Mouse (Mus musculus) yolk sac, embryonic 10.5 days (tissue): Measurements from ENCODE around the gene Cadps2.
A peak's percentile ranks its signal among the peaks of the same experiment; 100 is the strongest.

Source experiments
- DNase-seq: peaks from one replicate; pipeline ENCODE4 v3.0.0-alpha.2; 2017; ENCODE audit warnings: low spot score

The Cadps2 gene

GRCm38 (mm10) chr6:23839009-23839811 lies at the start of gene Cadps2:
Gene Cadps2 (minus strand): TSS chr6:23839421.
- peak; percentile 30 for DNase-seq

DNA sequence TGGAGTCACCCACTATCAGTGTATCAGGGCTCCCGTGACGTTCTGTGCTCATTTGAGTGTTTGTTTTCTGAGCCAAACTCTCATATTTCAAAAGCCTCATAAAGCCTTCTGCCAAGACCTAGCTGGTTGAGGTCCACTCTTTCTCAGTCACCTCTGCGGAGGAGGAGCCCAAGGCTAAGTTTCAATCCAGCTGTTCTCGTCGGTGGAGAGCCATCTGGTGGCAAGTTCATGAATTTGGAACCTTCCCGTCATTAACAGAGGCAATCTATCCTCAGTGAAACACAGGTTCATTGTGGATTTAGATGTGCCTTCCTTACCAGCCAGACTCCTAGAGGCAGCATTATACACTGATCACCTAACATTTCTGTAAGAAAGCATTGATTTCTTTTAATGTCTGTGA lies 47.2 kb upstream of the Cadps2 start:
- no peak for DNase-seq

GRCm38 (mm10) chr6:23876765-23877408 lies 37.7 kb upstream of the Cadps2 start:
- DNase-seq = no peak

GRCm38 (mm10) chr6:23876363-23876762 lies 37.1 kb upstream of the Cadps2 start:
- no peak for DNase-seq

DNA sequence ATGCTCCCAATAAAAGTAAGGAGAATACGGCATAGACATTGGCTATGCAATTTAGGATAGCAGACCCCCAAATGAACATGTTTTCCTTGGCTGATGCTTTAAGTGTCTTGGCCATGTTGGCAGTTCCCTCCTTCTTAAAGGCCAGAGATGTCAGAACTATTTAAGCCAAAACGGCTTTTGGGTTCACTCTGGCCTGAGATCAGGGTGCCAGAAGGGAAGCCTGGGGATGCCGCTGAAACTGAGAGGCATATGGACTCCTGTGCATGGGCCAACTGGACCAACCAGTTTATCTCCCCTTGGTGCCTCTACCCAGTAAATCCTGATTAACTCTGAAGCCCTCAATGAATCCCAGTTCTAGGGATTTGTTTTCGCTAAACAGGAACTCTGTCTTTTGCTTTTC lies 34.6 kb upstream of the Cadps2 start:
- no peak for DNase-seq

- no peak for DNase-seq
Measured at GRCm38 (mm10) chr6:23873231-23873630, 34.0 kb upstream of the Cadps2 start.

DNA sequence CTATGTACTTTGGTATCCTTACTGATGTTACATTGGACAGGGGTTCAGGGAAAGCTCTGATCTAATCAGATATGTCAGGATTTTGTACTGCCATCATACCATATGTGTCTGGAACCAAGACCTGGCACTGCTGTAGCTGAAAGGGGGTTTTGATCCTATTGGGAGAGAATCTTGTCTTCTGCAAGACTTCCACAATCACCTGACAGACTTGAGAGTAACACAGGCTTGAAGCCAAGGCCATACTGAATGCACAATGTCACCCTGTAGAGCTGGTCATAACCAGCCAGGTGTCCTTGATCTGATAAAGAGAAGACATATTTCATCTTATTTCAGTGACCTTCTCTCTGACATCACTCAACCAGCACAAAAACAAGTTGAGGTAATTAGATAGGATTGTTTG lies 30.8 kb upstream of the Cadps2 start:
- no peak for DNase-seq

DNA sequence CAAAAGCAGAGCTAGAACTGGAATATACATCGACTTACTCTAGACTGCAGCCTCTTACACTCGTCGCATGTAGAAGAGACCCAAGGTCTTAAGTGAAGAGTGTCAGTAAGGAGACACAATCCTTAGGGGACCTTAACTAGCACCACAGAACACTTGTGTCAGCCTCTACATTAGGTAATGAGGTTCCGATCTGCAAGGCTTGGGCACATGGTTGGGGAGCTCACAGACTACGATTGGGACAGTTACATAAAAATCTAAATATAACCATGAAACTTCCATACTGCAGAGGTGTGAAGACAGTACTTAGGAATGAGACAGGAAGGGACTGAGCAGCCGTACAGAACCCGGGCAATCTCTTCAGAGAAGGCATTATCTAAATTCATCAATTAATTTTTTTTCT lies 27.1 kb upstream of the Cadps2 start:
- DNase-seq = no peak

GRCm38 (mm10) chr6:23853464-23853863 lies 14.2 kb upstream of the Cadps2 start:
- no peak for DNase-seq

GRCm38 (mm10) chr6:23840001-23840400 lies 780 bp upstream of the Cadps2 start:
- DNase-seq = peak; percentile 4

GRCm38 (mm10) chr6:23838401-23839008 lies 716 bp downstream of the Cadps2 start:
- DNase-seq = no peak

- no peak for DNase-seq
Measured at GRCm38 (mm10) chr6:23837631-23838030, 1.6 kb downstream of the Cadps2 start.

DNA sequence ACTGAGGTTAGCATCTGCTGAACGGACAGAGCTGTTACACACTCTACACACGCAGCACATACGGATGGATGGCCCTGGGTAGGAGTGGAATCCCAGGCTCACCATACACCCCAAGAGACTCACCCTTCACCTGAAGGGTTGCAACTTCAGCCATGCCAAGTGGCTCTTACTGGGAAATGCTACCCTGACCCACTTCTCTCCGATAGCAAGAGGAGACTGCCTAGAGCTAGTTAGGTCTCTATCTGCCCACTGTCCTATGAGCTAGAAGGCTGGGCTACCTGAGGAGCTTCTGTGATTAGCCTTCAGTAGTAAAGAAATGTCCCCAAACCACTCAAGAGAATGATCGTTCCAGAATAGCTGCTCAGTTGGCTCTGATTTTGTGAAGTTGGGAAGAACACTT lies 2.1 kb downstream of the Cadps2 start:
- DNase-seq = no peak

- no peak for DNase-seq
Measured at GRCm38 (mm10) chr6:23836694-23837093, 2.5 kb downstream of the Cadps2 start.

GRCm38 (mm10) chr6:23835552-23835951 lies 3.7 kb downstream of the Cadps2 start:
- no peak for DNase-seq

GRCm38 (mm10) chr6:23830741-23831140 lies 8.5 kb downstream of the Cadps2 start:
- DNase-seq = no peak

GRCm38 (mm10) chr6:23829338-23829737 lies 9.9 kb downstream of the Cadps2 start:
- no peak for DNase-seq

- DNase-seq = no peak
Measured at GRCm38 (mm10) chr6:23821819-23822218, 17.4 kb downstream of the Cadps2 start.

DNA sequence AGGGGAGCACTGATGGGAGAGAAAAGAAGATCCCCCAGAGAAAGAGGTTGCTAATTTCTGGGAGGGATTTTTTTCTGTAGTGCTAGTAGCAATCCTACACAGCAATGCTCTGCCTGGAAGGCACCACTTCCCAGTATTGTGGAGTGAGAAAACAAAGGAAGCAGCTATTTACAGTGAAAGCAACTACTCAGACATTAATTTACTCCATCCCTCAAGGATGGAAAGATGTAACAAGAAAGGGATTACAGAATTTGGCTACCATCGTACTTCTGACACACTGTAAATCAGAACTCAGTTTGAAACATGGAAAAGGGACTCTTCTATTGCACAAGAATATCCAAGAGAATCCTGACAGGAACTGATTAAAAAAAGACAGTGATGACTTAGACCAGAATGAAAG lies 29.1 kb downstream of the Cadps2 start:
- DNase-seq = no peak

- no peak for DNase-seq
Measured at GRCm38 (mm10) chr6:23809344-23809743, 29.9 kb downstream of the Cadps2 start.

DNA sequence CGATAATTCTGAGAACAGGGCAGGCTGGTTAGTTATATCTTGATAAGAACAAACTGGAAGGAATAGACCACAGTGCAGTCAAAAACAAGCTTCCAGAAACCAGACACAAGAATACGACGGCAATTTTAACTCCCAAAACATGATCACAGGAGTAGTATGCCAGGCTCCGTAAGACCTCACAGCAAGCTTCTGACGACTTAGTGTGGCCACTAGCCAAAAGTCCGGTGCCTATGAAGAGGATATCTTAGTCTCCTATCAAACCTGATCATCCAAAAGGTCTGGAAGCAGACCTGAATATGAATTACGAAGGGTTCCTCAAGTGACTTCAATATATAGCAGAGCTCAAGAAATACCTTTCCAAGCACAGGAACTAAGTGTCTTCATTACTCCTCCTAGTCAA lies 33.9 kb downstream of the Cadps2 start:
- DNase-seq = no peak

- DNase-seq = no peak
Measured at GRCm38 (mm10) chr6:23791822-23792221, 47.4 kb downstream of the Cadps2 start.

GRCm38 (mm10) chr6:23777641-23778040 lies 61.6 kb downstream of the Cadps2 start:
- no peak for DNase-seq
